Mouse (Mus musculus) kidney, embryonic 14.5 days (tissue): ENCODE measurements at regions not wholly inside any gene's neighbourhood (a gene's known extent, or its start where the extent isn't known, plus 50 kb on each side); places are given as distances from the start of the nearest gene placed in this dataset.

ENCODE experiments used
- ATAC-seq: fragments of 200-750 bp; cut with Nextera tagmentation; 2 replicates; pipeline ENCODE4 v1.8.0; 2017; ENCODE audit warnings: moderate number of reproducible peaks, mild to moderate bottlenecking, moderate TSS enrichment, moderate library complexity; ENCODE audit not compliant: low FRiP score, low TSS enrichment
- H3K27ac ChIP-seq: fragments of 300-500 bp; sonication (generic); 2 replicates; pipeline ENCODE4 v1.5.1; 2014; ENCODE audit warnings: low read depth, mild to moderate bottlenecking, low read length, moderate library complexity, mixed read lengths
- H3K27me3 ChIP-seq: fragments of 300-500 bp; sonication (generic); 2 replicates; pipeline ENCODE4 v1.6.1; 2014; ENCODE audit warnings: mild to moderate bottlenecking, low read length; ENCODE audit not compliant: control insufficient read depth, insufficient read depth
- H3K36me3 ChIP-seq: fragments of 300-500 bp; sonication (generic); 2 replicates; pipeline ENCODE4 v1.6.1; 2014; ENCODE audit warnings: low read length, mixed read lengths; ENCODE audit not compliant: control insufficient read depth, insufficient read depth
- H3K4me1 ChIP-seq: fragments of 300-500 bp; sonication (generic); 2 replicates; pipeline ENCODE4 v1.6.1; 2014; ENCODE audit warnings: low read length, mixed read lengths; ENCODE audit not compliant: control insufficient read depth, insufficient read depth
- H3K4me2 ChIP-seq: fragments of 300-500 bp; sonication (generic); replicated peaks from 2 replicates; pipeline ENCODE4 v1.6.1; 2014; ENCODE audit warnings: low read depth, mild to moderate bottlenecking, low read length
- H3K4me3 ChIP-seq: fragments of 300-500 bp; sonication (generic); 2 replicates; pipeline ENCODE4 v1.5.1; 2014; ENCODE audit warnings: mild to moderate bottlenecking, low read length
- H3K9ac ChIP-seq: fragments of 300-500 bp; sonication (generic); 2 replicates; pipeline ENCODE4 v1.6.1; 2014; ENCODE audit warnings: low read depth, mild to moderate bottlenecking, low read length, moderate library complexity
- H3K9me3 ChIP-seq: fragments of 300-500 bp; sonication (generic); 2 replicates; pipeline ENCODE4 v1.6.1; 2016; ENCODE audit warnings: low read length; ENCODE audit not compliant: control insufficient read depth
- WGBS: fragments of 180-500 bp; shearing (Covaris S2); extraction: QIAGEN DNeasy Blood & Tissue Kit; methylation state at CpG from one replicate; pipeline ENCODE4 v1.1.7; 2014; 5-methylcytosine and 5-hydroxymethylcytosine counted together

- Histone ChIP-seq H3K9me3 (no peaks in the 10 kb centered on the region), H3K36me3 (no peaks in the 10 kb centered on the region), H3K4me2 (no peak overlapping the region), H3K4me1 (no peaks in the 10 kb centered on the region), H3K27ac (no peak overlapping the region), H3K27me3 (no peaks in the 10 kb centered on the region), H3K9ac (no peak overlapping the region), H3K4me3 (no peak overlapping the region)
- no peak for ATAC-seq
- 69% methylated on average over 1 of the region's 1 CpGs for WGBS
Observed at GRCm38 (mm10) chr6:20741240-20741639, 474.1 kb upstream of the Kcnd2 start.

- no peaks in the 10 kb centered on the region for H3K9me3 ChIP-seq
- H3K9ac ChIP-seq = no peak overlapping the region
- no peak for ATAC-seq
- no peak overlapping the region for H3K4me3 ChIP-seq
- H3K27ac ChIP-seq = no peak overlapping the region
- H3K36me3 ChIP-seq = no peaks in the 10 kb centered on the region
- H3K4me2 ChIP-seq = no peak overlapping the region
- H3K27me3 ChIP-seq = no peaks in the 10 kb centered on the region
- no peaks in the 10 kb centered on the region for H3K4me1 ChIP-seq
Observed at GRCm38 (mm10) chr6:20757240-20757639, 458.1 kb upstream of the Kcnd2 start.

DNA sequence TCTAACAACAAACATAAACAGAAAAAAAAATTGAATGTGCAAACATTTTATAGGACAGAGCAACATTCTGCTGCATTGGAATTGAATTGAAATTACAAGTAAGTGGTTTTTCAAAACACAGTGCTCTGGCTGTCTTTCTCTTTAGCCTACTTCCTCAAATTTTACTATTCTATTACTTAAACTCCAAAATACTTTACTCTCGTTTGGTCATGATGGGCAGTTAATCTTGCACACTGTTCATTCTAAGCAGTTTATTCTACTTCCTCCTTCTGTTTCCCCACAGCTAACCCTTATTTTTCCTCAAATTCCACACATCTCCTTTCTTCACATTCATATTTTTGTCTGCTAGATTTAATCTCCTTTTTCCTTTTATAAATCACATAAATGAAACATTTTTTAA lies 454.0 kb upstream of the Kcnd2 start:
- Histone ChIP-seq H3K4me3 (no peak overlapping the region), H3K36me3 (no peaks in the 10 kb centered on the region), H3K9me3 (no peaks in the 10 kb centered on the region), H3K4me1 (no peaks in the 10 kb centered on the region), H3K27me3 (no peaks in the 10 kb centered on the region), H3K9ac (no peak overlapping the region), H3K27ac (no peak overlapping the region), H3K4me2 (no peak overlapping the region)
- 34% methylated on average over 1 of the region's 1 CpGs for WGBS
- ATAC-seq = no peak

GRCm38 (mm10) chr6:20775872-20776271 lies 439.4 kb upstream of the Kcnd2 start:
- no peak for ATAC-seq
- no peaks in the 10 kb centered on the region for H3K4me1 ChIP-seq
- no peaks in the 10 kb centered on the region for H3K9me3 ChIP-seq
- 88% methylated on average over 1 of the region's 1 CpGs for WGBS
- H3K4me2 ChIP-seq = no peak overlapping the region
- H3K36me3 ChIP-seq = no peaks in the 10 kb centered on the region
- H3K27ac ChIP-seq = no peak overlapping the region
- no peak overlapping the region for H3K4me3 ChIP-seq
- no peak overlapping the region for H3K9ac ChIP-seq
- no peaks in the 10 kb centered on the region for H3K27me3 ChIP-seq
